Mouse (Mus musculus): Measurements from ENCODE around the gene Gm17617. TPM values are rescaled to one million over a fixed set of nuclear protein-coding genes. Genes with fewer than 3 reads are reported as not detected.

Gm17617 gene
- polyA plus RNA-seq (2017; shearing (Covaris generic)) = not detected

DNA sequence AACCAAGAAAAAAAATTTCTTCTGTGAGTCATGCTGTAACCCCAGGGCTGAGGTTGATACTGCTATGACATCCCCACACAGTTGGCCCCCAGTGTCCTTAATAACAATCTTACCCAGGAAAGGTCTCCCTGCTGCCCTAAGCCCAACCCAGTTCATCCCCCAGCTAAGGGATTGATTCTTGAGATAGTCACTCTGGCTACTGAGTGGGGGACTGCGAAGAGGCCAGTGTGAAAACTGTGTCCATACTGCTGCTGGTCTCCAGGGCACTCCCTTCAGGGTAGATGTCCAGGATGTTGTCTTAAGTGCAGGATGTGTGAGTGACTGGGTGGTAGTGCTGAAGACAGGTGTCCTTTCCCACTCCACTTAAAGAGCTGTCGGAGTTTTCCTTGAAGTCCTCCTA is at the start of gene Gm17617:
TSS of gene Gm17617 (minus strand) at position 101 of the 400 bp plus-strand sequence.

DNA sequence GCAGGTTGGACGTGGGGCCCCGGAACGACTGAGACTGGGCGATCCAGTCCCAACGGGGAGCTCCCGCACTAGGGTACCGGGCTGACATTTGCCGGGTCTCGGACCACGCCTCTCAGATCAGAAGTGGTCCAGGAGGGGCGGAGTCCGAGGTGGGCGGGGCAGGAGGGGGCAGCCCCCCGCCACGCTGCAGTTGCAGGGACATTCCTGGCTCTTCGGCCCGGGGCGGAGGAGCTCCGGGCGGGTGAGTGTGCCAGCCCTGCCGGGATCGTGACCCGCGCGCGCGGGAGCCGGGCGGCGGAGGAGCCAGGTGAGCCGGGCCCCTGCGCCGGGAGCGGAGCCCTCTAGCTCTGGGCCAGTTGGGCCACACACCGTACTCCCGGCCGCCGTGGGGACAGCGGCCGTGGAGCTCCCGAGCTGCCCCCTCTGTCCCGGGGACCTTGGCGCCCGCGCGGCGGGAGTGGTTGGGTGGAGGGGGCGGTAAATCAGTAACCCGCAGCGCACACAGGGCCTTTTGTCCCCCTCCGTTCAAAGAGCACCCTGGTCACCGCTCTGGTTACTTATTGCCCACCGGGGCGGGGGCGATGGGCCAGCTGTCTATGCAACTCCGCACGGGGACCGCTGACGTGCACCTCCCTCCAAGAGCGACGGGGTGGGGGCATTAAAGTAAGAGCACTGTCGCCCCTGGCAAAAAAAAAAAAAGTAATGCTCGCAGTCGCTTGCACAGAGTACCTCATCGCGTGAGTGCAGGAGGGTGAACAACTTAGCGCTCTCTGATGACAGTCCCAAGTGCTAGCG is 19.5 kb upstream of the Gm17617 start, which contains the start of gene Fgfr4:
TSS of gene Fgfr4 (plus strand) at position 20 of the 795 bp plus-strand sequence.

DNA sequence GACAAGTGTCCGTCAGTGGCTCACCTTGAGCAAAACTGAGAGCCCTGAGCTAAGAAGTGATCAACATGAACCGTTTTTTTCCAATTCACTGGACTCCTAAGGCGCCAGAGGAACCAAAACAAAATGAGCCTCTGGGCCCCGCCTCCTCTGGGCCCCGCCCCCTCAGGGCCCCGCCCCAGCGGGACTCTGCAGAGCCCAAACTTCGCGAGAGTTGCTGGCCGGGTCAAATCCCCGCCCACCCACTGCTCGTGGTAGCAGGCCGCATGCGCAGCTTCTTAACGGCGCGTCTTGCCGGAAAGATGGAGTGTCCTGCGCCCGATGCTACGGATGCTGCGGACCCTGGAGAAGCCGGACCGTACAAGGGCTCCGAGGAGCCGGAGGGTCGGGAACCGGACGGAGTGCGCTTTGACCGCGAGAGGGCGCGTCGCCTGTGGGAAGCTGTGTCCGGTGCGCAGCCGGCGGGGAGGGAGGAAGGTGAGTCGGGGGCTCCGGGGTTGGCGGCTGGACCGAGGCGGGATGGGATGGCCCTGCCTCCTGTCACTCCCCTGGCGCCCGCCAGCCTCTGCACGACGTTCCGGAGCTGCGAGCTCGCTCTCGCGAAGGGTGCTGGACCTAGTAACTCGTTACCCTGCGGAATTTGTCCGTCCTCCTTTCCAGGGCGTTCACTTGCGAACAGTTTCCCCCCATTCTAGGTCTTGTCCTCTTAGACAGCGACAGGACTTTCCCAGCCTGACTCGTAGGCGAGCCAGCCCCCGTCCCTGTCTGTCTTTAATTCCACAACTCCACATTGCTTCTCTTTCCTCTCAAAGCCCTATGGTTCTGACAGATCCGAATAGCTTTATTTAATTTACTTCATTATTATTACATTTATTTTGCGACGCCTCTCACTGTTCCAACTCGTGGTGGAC is 28.0 kb downstream of the Gm17617 start, which contains the start of gene Zfp346:
TSS of gene Zfp346 (plus strand) at position 267 of the 908 bp plus-strand sequence.

DNA sequence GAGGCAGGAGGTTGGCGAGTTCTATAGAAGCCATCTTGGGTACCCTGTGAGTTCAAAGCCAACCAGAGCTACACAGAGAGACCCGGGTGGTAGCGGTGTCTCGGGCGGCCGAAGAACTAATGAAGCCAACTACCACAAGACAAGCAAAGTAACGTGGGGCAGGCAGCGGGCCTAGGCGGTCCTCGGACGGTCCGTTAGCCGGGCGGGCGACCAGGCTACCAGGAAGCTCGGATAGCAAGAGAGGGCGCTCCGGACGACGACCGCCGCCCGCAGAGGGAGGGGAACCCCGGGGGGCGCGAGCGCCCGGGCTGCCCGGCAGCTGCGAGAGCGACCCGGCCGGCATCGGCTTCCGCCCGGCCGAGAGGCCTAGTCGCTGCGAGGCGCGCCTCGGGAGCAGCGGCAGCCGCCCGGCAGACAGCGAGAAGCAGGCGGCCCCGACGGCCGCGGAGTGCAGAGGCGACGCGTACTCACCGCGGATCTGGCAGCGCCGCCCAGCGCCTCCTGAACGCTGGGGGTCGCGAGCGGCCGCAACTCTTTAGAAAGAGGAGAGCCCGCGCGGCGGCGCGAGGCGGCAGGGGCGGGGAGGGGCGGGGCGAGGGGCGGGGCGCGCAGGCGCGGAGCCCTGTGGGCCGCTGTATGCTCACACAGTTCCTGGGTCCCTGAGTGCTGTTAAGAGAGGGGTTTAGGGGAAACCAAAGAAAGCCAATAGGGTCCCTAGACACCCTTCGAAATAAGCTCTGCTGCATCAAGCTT is 33.4 kb downstream of the Gm17617 start, which contains the start of gene Uimc1:
TSS of gene Uimc1 (minus strand) at position 575 of the 753 bp plus-strand sequence.

Other genes with a start within 250 kb of the Gm17617 start
- gene Unc5a, start 184.1 kb downstream of the Gm17617 start, polyA plus RNA-seq (2017; shearing (Covaris generic)) = 1.1 TPM
- 0.45 TPM for gene Hk3, start 112.2 kb downstream of the Gm17617 start, polyA plus RNA-seq (2017; shearing (Covaris generic))
- gene Uimc1, start 33.2 kb downstream of the Gm17617 start, polyA plus RNA-seq (2017; shearing (Covaris generic)) = 74.1 TPM
- 26.8 TPM for gene Zfp346, start 28.2 kb downstream of the Gm17617 start, polyA plus RNA-seq (2017; shearing (Covaris generic))
- not detected for gene Fgfr4, start 19.1 kb upstream of the Gm17617 start, polyA plus RNA-seq (2017; shearing (Covaris generic))
- 79.4 TPM for gene Nsd1, start 76.2 kb upstream of the Gm17617 start, polyA plus RNA-seq (2017; shearing (Covaris generic))
- 335 TPM for gene Prelid1, start 187.0 kb upstream of the Gm17617 start, polyA plus RNA-seq (2017; shearing (Covaris generic))
- gene Rab24, start 188.4 kb upstream of the Gm17617 start, polyA plus RNA-seq (2017; shearing (Covaris generic)) = 142 TPM
- gene Mxd3, start 196.3 kb upstream of the Gm17617 start, polyA plus RNA-seq (2017; shearing (Covaris generic)) = 2.3 TPM
- gene Lman2, start 229.2 kb upstream of the Gm17617 start, polyA plus RNA-seq (2017; shearing (Covaris generic)) = 143 TPM
- 153 TPM for gene Rgs14, start 236.2 kb upstream of the Gm17617 start, polyA plus RNA-seq (2017; shearing (Covaris generic))

Measured in CD4-positive, CD25-positive, alpha-beta regulatory T cell (primary cell).